Mouse (Mus musculus) stomach, postnatal 0 days (tissue): ENCODE measurements at regions not wholly inside any gene's neighbourhood (a gene's known extent, or its start where the extent isn't known, plus 50 kb on each side); places are given as distances from the start of the nearest gene placed in this dataset.
A peak's percentile ranks its signal among the peaks of the same experiment; 100 is the strongest.
"Not testable (repeated sequence)": the region's sequence is repeated elsewhere in the genome, so short reads cannot be mapped to it uniquely, and the experiment has no call there.

Experiments
- ATAC-seq: fragments of 200-750 bp; cut with Nextera tagmentation; 2 replicates; pipeline ENCODE4 v1.8.0; 2017; ENCODE audit not compliant: low FRiP score, low TSS enrichment
- DNase-seq: peaks from one replicate; pipeline ENCODE4 v3.0.0-alpha.2; 2016; ENCODE audit warnings: low spot score
- H3K27ac ChIP-seq: fragments of 300-500 bp; sonication (generic); replicated peaks from 2 replicates; pipeline ENCODE4 v1.5.1; 2014; ENCODE audit warnings: mild to moderate bottlenecking, control low read depth
- H3K27me3 ChIP-seq: fragments of 300-500 bp; sonication (generic); 2 replicates; pipeline ENCODE4 v1.6.1; 2014; ENCODE audit warnings: low read length; ENCODE audit not compliant: control insufficient read depth, insufficient read depth
- H3K36me3 ChIP-seq: fragments of 300-500 bp; sonication (generic); 2 replicates; pipeline ENCODE4 v1.6.1; 2014; ENCODE audit warnings: low read length, mixed read lengths; ENCODE audit not compliant: control insufficient read depth, insufficient read depth
- H3K4me1 ChIP-seq: fragments of 300-500 bp; sonication (generic); replicated peaks from 2 replicates; pipeline ENCODE4 v1.6.1; 2014; ENCODE audit warnings: antibody characterized with exemption; ENCODE audit not compliant: control insufficient read depth, insufficient read depth
- H3K4me2 ChIP-seq: fragments of 300-500 bp; sonication (generic); replicated peaks from 2 replicates; pipeline ENCODE4 v1.6.1; 2014; ENCODE audit warnings: low read depth, mild to moderate bottlenecking, control low read depth, moderate library complexity
- H3K4me3 ChIP-seq: fragments of 300-500 bp; sonication (generic); 2 replicates; pipeline ENCODE4 v1.5.1; 2014; ENCODE audit warnings: low read depth, low read length, control low read depth
- H3K9ac ChIP-seq: fragments of 300-500 bp; sonication (generic); 2 replicates; pipeline ENCODE4 v1.6.1; 2014; ENCODE audit warnings: mild to moderate bottlenecking, low read length, control low read depth, mixed read lengths
- H3K9me3 ChIP-seq: fragments of 300-500 bp; sonication (generic); 2 replicates; pipeline ENCODE4 v1.6.1; 2016; ENCODE audit warnings: low read length; ENCODE audit not compliant: control insufficient read depth
- CTCF ChIP-seq: IDR thresholded peaks from 2 replicates; pipeline ENCODE4 v1.5.1; 2016; ENCODE audit warnings: antibody characterized with exemption, low read depth, mild to moderate bottlenecking, moderate library complexity
- EP300 ChIP-seq: optimal IDR thresholded peaks from 2 replicates; pipeline ENCODE3; 2016; ENCODE audit warnings: antibody characterized with exemption
- WGBS: fragments of 180-500 bp; shearing (Covaris S2); extraction: QIAGEN DNeasy Blood & Tissue Kit; methylation state at CpG from one replicate; pipeline ENCODE4 v1.1.7; 2014; 5-methylcytosine and 5-hydroxymethylcytosine counted together

DNA sequence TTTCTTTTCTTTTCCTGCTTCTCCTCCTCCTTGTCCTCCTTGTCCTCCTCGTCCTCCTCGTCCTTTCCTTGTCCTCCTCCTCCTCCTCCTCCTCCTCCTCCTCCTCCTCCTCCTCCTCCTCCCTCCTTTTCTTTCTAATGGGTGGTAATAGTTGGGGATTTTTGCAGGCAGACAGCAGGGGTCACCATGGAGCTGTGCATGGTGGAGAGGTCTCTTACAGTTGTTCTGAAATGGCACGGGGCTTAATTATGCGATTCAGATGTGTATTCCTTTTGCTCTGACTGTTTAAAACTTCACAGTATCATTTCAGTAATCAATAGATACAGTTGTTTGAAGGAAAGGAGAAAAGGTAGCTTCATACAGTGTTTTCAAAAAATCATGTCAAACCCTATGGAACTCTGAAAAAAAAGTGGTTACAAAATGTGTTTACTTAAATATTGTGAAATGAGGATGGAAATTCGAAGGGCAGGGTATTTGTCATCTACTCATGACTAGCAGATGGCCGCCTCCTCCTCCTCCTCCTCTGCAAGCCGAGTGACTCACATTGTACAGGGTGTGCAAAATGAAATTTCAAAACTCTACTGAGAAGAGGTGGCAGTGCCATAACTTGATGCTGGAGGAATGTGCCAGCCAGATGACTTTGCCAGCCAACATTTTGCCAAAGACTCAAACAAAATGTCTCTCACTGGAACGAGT, 421.0 kb upstream of the 4930578C19Rik start:
- TF ChIP-seq CTCF (peak; percentile 63), EP300 (no peak)
- Histone ChIP-seq H3K27ac (no peak overlapping the region), H3K36me3 (no peaks in the 10 kb centered on the region), H3K9me3 (no peaks in the 10 kb centered on the region), H3K4me1 (no peaks in the 10 kb centered on the region), H3K27me3 (no peaks in the 10 kb centered on the region), H3K4me3 (no peak overlapping the region), H3K9ac (no peak overlapping the region), H3K4me2 (no peak overlapping the region)
- DNase-seq (peak; percentile 22), ATAC-seq (no peak)
- 34% methylated on average over 8 of the region's 8 CpGs for WGBS

DNA sequence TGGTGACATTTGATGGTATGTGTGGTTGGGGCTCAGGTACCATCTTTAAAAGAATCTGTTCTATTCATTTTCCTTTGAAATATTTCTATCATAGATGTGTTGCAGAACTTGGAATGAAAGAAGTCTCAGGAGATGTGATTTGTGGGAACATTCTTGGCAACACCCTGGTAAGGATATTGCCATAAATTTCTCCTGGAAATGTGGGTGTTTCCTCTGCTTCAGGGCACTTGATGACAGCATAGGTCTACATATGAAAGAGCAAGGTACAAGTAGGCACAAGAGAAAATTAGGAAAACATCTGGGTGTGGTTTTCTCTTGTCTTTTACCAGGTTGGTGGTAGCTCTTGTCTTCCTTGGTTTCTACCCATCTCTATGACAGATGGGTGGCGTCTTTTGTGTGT, 414.5 kb upstream of the 4930578C19Rik start:
- 80% methylated on average over 1 of the region's 1 CpGs for whole genome bisulfite sequencing
- DNase-seq (no peak), ATAC-seq (no peak)
- Histone ChIP-seq H3K4me1 (no peaks in the 10 kb centered on the region), H3K4me2 (no peak overlapping the region), H3K9ac (no peak overlapping the region), H3K27me3 (no peaks in the 10 kb centered on the region), H3K4me3 (no peak overlapping the region), H3K27ac (no peak overlapping the region), H3K9me3 (no peaks in the 10 kb centered on the region), H3K36me3 (no peaks in the 10 kb centered on the region)
- TF ChIP-seq EP300 (no peak), CTCF (no peak)

DNA sequence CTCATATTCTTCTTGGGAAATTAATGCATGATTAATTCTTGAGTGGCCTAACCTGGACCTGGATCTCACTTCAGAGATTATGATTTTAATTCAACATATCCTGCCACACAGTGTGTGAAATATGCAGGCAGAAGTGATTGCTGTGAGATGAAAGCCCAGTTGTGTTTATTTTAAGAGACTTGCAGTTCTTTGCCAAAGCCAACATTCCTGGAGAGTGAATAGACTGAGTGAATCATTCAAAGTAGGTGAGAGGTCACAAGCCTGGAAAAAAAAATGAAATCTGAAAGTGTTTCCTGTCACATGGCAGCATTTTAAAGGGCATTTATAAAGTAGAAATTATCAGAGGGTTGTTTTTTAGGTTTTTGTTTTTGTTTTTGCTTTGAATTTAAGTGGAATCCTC, 412.9 kb upstream of the 4930578C19Rik start:
- no peaks in the 10 kb centered on the region for H3K27me3 ChIP-seq
- H3K4me2 ChIP-seq = no peak overlapping the region
- no peaks in the 10 kb centered on the region for H3K4me1 ChIP-seq
- ATAC-seq (peak; percentile 90), DNase-seq (peak; percentile 12)
- TF ChIP-seq EP300 = no peak
- no peak for TF ChIP-seq CTCF
- no peak overlapping the region for H3K4me3 ChIP-seq
- no peak overlapping the region for H3K9ac ChIP-seq
- H3K27ac ChIP-seq = no peak overlapping the region
- H3K36me3 ChIP-seq = no peaks in the 10 kb centered on the region
- no peaks in the 10 kb centered on the region for H3K9me3 ChIP-seq

DNA sequence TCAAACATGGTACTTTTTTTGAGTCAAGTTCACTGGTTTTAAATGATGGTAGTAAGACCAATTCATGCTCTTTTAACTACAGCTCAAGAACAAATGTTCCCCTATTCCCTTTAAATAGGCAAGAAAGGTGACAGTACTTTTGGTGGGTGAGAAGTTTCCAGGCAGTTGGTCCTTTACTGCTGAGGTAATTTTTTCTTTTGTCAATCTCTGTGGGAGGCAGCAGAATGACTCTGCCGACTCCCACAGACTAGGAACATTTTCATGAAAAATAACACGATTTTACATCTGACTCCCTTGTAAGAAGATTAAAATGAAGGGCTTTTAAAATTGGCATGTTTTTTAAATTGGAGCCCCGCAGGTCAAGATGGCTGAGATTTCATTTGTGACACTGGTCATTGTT, 377.5 kb upstream of the 4930578C19Rik start:
- no peaks in the 10 kb centered on the region for H3K27me3 ChIP-seq
- ATAC-seq (no peak), DNase-seq (no peak)
- H3K4me2 ChIP-seq = no peak overlapping the region
- H3K36me3 ChIP-seq = no peaks in the 10 kb centered on the region
- TF ChIP-seq EP300 = no peak
- no peak for TF ChIP-seq CTCF
- H3K4me3 ChIP-seq = no peak overlapping the region
- H3K9me3 ChIP-seq = no peaks in the 10 kb centered on the region
- H3K9ac ChIP-seq = no peak overlapping the region
- 57% methylated on average over 3 of the region's 3 CpGs for WGBS
- H3K4me1 ChIP-seq = no peaks in the 10 kb centered on the region
- H3K27ac ChIP-seq = no peak overlapping the region

DNA sequence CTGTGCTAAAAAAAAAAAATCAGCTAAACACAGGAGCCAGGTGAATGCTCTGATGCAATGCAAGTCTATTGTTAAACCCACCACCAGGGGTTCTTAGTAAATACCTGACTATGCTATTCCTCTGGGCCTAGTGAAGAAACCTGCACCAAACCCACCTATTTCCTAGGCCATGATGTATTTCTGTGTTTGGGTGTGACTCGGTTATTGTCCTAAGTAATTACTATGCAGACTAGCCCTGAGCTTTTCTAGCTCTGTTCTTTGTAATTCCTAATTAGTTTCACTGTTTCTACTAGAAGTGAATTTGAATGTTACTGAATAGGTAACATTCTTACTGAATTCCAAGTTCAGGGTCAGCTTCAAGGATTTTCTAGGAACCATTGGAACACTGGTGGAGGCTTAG, 363.8 kb upstream of the 4930578C19Rik start:
- H3K9me3 ChIP-seq, DNase-seq, ATAC-seq: not testable (repeated sequence)

DNA sequence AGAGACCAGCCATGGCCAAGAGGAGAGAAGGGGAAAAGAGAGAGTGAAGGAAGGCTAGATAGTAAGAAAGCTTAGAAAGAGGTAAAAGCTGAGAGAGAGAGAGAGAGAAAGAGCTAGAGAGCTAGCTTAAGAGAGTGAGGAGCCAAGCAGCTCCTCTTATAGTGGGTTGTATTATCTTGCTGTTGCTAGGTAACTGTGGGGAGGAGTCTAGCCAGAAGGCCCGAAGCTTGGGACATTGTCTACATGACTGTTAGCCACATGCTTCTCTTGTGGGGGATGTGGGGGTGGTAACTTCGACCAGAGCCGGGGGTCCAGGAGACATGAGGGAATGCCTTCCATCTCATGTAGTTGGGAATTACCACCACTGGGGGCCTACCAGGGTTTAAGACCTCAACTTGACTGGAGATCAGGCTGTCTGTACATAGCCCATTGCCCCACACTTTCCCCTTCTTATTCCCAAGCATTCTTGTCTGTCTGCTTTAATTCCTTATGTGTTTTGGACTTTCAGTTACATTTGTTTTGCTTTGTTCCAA, 353.3 kb upstream of the 4930578C19Rik start:
- 61% methylated on average over 2 of the region's 3 CpGs for WGBS

More for the DNA sequence above, 363.8 kb upstream of the 4930578C19Rik start:
- 85% methylated on average over 1 of the region's 1 CpGs for WGBS
- H3K27ac ChIP-seq, H3K27me3 ChIP-seq, H3K9ac ChIP-seq, H3K36me3 ChIP-seq, H3K4me2 ChIP-seq, H3K4me3 ChIP-seq, H3K4me1 ChIP-seq: not testable (repeated sequence)

More for the DNA sequence above, 353.3 kb upstream of the 4930578C19Rik start:
- H3K9me3 ChIP-seq = no peaks in the 10 kb centered on the region
- H3K36me3 ChIP-seq = no peaks in the 10 kb centered on the region
- DNase-seq (no peak), ATAC-seq (no peak)
- no peak for TF ChIP-seq CTCF
- TF ChIP-seq EP300 = no peak
- H3K4me2 ChIP-seq = no peak overlapping the region
- H3K9ac ChIP-seq = no peak overlapping the region
- no peak overlapping the region for H3K4me3 ChIP-seq
- no peaks in the 10 kb centered on the region for H3K4me1 ChIP-seq
- no peak overlapping the region for H3K27ac ChIP-seq
- H3K27me3 ChIP-seq = no peaks in the 10 kb centered on the region
